Mouse (Mus musculus) B cell, adult 67 days (primary cell): ENCODE results near the gene Gm428. TPM values are rescaled to one million over a fixed set of nuclear protein-coding genes. Genes with fewer than 3 reads are reported as not detected.

Source experiments
- total RNA-seq, 2 experiments: library from RNA; stranded (reverse); gene quantifications; 4 replicates each; pipeline ENCODE4 v1.2.4; 2023

Gene Gm428
- not detected for total RNA-seq

DNA sequence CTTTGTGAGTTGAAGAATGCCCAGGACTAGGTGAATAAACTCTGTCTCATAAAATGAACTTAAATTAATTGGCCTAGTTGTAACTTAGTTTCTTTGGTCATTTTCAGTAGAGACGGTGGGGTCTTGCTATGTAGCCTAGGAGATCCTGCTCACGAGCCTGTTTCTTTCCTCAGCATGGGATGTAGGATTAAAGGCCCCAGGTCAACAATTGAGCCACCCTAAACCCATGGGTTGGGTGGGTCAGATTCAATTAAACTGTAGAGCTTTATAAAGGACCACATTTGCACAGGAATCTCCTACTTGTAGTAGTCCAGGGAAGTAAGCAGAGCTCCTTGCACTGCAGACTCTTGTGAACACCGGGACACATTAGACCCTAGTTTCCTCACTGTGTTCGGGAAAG, at the start of gene Gm428:
Gene Gm428, plus strand, starts transcription at position 301 of the 400 bp plus-strand sequence.

DNA sequence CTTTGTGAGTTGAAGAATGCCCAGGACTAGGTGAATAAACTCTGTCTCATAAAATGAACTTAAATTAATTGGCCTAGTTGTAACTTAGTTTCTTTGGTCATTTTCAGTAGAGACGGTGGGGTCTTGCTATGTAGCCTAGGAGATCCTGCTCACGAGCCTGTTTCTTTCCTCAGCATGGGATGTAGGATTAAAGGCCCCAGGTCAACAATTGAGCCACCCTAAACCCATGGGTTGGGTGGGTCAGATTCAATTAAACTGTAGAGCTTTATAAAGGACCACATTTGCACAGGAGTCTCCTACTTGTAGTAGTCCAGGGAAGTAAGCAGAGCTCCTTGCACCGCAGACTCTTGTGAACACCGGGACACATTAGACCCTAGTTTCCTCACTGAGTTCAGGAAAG, 45.5 kb upstream of the Gm428 start, which contains the start of gene Gm11236:
Gene Gm11236, plus strand, starts transcription at position 301 of the 400 bp plus-strand sequence.

DNA sequence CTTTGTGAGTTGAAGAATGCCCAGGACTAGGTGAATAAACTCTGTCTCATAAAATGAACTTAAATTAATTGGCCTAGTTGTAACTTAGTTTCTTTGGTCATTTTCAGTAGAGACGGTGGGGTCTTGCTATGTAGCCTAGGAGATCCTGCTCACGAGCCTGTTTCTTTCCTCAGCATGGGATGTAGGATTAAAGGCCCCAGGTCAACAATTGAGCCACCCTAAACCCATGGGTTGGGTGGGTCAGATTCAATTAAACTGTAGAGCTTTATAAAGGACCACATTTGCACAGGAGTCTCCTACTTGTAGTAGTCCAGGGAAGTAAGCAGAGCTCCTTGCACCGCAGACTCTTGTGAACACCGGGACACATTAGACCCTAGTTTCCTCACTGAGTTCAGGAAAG, 15.3 kb upstream of the Gm428 start, which contains the start of gene Gm11239:
Gene Gm11239, plus strand, starts transcription at position 301 of the 400 bp plus-strand sequence.

Other genes starting within 250 kb of the Gm428 start
- not detected for gene Gm11238, start 75.6 kb upstream of the Gm428 start, total RNA-seq
- not detected for gene Gm11237, start 60.5 kb upstream of the Gm428 start, total RNA-seq
- not detected for gene Gm11236, start 45.4 kb upstream of the Gm428 start, total RNA-seq
- gene Gm11239, start 15.2 kb upstream of the Gm428 start, total RNA-seq: not detected
- gene Rasef, start 107.5 kb downstream of the Gm428 start, total RNA-seq: not detected
- gene Gm11758, start 192.8 kb downstream of the Gm428 start, total RNA-seq: not detected
- not detected for gene Gm11757, start 207.6 kb downstream of the Gm428 start, total RNA-seq
- gene Gm13871, start 222.4 kb downstream of the Gm428 start, total RNA-seq: not detected
- gene Gm11756, start 237.2 kb downstream of the Gm428 start, total RNA-seq: not detected